Mouse (Mus musculus) monocyte, adult 5-6 weeks (primary cell): ENCODE measurements around the gene Smoc1. TPM values are rescaled to one million over a fixed set of nuclear protein-coding genes. Genes with fewer than 3 reads are reported as not detected.

ENCODE experiments used
- ATAC-seq: fragments of 153-309, 156-312 bp; replicated peaks from 2 replicates; pipeline ENCODE4 v1.8.0; 2017; ENCODE audit warnings: mild to moderate bottlenecking; ENCODE audit not compliant: low TSS enrichment, insufficient number of reproducible peaks, severe bottlenecking, poor library complexity, low FRiP score
- total RNA-seq: library from RNA; stranded (forward); fragments of 200-1000, 200-491, 200-594 nt; gene quantifications from 3 replicates; pipeline ENCODE4 v1.2.3, GENCODE M21; 2017

Gene Smoc1
- total RNA-seq, 1 experiment from 2014 or later: 0.19 TPM

DNA sequence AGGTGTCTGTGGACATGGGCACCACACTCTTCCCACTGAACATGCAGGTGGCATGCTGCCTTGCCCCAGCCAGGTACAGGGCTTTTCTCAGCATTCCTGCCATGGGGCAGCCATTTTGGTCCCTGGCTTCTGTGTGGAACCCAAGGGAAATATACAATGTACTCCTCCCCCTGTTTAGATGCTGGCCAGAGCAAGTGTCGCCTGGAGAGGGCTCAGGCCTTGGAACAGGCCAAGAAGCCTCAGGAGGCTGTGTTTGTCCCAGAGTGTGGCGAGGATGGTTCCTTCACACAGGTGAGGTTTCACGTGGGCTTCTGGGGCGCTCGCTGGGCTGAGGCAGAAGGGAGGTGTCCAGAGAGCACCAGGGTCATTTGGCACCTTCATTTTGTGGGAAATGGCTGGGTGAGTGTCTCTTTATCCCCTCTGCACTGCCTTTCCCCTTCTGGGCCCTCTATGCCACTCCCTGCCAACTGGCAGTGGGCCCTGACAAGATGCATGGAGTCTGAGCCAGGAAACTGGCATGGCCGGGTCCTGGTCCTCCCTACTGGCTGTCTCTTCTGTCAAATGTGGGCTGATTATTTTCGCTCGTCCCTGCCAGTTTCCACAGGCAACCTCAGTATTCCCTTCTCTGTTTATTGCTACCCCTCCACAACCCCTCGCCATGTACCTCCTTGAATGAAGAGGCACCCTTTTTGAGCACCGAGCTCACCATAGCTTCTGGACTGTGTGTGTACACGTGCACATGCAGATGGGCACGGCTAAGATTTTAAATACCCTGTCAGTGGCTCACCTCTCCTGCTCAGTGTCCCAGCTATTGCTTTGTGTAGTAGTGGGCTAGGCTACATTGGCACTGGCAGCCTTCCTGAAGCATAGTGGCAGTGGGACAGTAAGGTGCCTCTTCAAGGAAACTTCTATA, 79.4 kb downstream of the Smoc1 start:
- no peak for ATAC-seq

DNA sequence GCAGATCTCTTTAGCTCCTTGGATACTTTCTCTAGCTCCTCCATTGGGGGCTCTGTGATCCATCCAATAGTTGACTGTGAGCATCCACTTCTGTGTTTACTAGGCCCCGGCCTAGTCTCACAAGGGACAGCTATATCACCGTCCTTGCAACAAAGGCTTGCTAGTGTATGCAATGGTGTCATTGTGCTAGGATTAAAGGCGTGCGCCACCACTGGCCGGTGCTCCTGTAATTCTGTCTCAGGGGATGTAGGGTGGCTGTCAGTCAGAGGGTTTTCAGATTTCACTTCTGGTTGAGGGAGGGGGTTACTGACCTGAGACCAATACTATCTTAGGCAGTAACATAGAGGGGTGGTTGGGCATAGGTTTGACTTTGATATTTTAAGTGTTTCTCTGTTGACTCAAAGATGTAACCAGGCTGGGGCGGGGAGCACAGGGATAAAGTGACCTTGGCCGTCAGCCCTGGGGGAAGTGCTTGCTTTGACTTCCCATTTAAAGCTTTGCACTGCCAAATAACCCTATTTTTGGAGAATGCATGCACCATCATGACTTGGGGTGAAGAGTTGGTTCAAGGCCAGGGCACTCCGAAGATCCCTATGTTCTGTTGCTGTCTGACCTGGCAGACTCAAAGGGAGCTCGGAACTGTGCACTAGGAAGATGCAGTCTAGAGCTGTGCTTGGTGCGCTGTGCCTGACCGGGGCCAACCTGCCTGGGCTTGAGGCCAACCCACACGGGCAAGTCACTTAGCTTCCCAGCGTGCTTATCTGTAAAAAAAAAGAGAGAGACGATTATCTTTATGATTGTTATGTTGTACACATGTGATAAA, 80.9 kb downstream of the Smoc1 start:
- ATAC-seq: no peak

DNA sequence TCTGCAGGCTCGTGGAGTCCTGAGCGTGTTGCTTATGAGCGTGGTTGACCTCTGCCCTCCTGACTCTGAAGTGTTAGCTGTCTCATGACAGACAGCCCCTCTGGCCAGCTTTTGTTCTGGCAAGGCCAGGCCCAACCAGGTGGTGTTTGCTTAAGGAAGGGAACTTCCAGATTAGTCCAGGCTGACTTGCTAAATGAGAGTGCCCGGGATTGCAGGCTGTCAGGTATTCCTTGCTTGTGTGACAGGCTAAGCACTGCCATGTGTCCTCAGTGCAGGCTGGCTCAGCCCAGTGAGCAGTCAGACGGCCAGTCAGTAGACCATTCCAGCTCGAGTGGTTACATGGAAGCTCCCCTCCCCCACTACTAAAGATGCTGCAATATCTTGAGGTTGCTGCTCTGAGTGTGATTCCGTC, 82.0 kb downstream of the Smoc1 start:
- ATAC-seq: no peak

DNA sequence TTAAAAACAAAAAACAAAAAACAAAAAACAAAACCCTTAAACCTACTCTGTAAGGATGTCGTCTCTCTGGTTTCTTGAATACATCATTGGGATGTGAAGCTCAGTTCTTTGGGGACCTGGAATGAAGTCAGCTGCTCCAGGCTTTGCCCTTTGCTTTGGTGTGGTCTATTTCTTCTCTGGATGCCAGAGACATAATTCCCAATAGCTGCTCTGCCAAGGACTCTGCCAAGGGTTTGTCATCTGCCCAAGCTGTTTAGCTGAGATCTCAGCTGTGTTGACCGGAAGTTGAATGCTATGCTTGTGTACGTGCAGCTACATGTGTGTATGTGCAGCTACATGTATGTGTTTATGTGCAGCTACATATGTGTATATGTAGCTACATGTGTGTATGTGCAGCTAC, 83.4 kb downstream of the Smoc1 start:
- ATAC-seq: no peak

DNA sequence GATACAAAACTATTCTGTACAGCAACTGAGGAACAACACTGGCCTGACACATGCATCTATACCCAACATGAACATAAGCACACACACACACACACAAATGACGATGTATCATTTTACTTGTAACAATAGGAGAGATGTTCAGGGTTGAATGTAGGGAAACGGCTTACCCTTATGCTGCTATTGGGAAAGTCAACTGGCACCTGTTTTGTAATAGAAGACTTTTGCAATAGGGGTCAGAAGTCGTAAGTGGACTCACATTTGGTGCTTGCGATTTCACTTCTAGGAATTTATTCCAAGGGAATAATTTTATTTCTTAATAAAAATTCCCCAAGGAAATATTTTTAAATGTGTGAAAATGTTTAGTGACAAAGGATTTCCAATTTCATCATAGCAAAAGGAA, 85.7 kb downstream of the Smoc1 start:
- ATAC-seq: no peak

DNA sequence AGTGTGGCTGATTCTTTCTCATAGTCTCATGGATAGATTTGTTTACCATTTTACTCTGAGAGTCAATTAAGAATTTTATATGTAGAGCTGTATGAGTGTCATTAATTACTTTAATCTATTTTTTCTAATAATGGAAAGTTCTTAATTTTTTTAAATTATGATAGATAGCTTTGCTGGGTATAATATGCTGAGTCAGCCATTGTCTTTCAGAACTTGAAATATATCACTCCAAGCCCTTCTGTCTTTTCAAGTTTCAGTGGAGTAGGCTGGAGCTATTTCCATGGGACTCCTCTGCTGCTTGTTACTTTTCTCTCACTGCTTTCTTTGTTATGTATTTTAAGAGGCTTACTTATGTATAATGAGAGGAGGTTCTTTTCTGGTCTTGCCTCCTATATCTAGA, 93.7 kb downstream of the Smoc1 start:
- no peak for ATAC-seq

DNA sequence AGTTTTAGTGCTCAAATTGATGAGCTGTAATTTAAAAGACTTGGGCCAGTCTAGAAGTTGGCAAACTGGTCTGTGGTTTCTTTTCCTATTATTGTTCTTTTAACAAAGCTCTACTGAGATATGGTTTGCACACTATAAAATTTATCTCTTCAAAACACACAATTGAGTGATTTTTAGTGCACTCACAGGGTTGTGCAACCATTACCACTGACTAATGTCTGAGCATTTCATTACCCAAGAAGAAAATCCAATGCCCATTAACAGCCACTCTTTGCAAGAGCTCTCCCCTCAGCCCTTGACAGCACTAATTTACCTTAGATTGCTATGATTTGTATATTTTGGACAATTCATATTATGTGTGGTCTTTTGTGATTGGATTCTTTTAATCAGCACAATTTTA, 97.2 kb downstream of the Smoc1 start:
- no peak for ATAC-seq

DNA sequence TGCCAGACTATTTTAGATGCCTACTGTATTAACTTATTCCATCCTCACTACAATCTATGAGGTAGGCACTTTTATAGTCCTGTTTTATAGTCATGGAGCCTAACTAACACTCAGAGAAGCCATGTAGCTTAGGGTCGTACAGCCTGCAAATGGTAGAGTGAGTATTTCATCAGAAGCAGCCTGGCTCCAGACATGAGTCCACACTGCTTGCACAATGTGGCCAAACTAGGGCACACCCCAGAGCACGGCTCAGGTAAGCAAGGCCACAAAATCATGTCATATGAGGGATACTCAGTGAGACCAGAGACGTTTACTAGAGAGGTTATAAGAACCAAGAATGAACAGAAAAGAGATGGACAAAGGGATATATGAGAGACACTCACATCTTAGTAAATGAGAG, 100.2 kb downstream of the Smoc1 start:
- ATAC-seq: no peak

DNA sequence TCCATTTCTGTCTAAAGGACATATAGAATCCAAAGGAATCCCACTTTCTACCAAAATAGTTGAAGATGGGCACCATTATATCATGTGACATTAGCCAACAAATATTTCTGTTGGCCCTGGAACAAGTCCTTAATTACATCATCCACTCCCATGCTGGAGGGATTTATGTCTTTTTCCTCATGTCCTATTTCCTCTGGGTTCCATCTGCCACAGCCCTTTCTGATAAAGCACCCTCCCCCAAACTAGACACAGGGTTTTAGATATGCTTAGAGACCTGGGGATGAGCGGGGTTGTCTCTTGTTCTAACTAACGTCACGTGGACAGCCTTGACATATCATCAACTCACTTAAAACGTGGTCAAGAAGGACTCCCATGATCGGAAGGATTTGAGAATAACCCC, 102.1 kb downstream of the Smoc1 start:
- ATAC-seq: no peak

DNA sequence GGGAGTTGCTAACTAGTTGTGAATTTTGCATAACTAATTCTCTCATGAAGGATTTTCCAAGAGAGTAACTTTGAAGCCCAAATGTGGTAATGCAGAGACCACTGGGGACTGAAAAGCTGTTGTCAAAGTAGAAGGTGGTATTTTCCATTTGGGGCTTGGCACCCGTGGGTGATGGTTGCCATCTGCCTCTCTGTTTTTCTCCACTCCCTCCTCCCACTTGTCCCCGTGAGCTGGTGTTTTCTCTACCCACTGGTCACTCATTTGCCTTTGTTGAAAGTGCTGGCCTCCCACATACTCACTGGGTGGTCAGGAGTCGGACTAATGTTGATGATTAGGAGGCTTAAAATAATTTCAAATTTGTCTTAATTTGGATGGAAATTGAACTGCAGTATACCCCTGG, 104.1 kb downstream of the Smoc1 start:
- no peak for ATAC-seq

DNA sequence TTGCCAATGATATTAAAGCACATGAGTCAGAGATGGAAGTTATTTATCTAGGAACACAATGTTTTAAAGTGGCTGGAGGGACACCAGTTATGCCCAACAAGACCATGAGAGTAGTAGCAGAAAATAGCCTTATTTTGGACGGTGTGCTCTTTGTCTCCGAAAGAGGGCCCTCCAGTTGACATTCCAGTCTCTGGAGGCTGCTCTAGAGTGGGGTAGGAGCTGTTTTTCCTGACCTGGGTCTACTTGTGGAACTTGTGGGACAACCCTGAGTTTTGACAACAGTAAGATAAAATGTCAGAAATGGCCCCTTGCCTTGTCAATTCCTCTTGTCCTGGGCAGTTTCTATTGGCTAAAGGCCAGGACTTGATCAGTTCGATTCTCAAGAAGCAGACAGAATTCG, 104.5 kb downstream of the Smoc1 start:
- ATAC-seq: no peak

DNA sequence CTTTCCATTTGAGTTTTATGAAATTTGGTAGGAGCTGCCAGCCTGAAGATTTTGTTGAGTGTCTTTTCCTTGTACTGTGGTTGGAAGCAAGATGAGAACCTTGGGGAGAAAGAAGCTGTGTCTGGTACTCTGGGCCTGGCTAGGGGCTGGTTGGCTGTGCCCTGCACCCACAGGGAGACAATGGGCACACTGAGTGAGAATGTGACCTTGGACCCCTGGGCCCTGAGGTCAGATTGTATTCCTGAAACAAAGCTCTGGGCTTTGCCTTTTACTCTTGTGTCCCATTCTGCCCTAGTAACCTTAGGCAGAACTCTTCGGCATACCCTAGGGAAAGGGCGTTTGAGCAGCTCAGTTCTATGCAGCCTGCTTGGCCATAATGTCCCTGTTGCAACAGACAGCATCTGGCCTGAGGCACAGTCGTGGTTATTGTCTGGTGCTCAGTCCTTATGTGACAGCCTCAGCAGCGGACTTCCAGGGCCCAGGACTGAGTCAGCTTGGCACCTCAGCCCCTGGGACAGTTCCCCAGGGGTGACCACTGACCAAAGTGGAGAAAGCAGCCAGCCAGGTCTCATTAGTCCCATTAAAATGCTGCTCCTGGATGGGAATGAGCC, 106.6 kb downstream of the Smoc1 start:
- ATAC-seq: no peak

DNA sequence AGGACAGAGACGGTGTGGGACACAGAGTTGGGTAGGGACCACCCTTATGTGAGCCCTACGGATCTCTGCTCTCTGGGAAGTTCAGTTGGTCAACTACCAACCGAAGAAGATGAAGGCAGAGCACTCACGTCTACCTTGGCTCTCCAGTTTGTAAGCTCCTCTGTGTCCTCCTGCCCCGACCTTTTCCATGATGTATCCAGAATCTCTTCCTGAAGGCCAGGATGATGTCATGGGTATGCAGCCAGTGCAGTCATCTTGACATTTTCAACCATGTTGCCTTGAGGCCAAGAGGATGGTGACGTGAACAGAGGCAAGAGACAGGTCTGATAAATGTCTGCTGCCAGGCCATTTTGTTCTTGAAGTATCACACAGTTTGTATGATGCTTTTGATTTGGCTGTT, 111.6 kb downstream of the Smoc1 start:
- no peak for ATAC-seq

DNA sequence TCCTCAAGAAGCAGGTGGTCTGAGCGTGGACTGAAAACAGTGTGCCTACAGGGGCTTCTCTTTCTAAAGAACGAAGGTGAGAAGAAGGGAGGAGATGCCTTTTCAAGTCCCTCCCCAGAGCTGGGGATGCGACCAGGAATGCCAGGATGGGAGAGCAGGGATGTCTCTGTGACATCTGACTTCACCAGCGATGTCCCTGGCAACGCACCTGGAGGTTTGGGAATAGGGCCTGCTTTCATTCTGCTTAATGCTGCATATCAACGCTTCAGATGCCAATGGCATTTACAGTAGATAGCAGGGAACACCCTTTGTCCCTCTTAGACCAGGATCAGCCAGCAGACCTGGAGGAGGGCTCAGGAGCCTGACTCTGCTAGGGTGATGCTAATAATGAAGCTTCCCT, 112.9 kb downstream of the Smoc1 start:
- no peak for ATAC-seq

DNA sequence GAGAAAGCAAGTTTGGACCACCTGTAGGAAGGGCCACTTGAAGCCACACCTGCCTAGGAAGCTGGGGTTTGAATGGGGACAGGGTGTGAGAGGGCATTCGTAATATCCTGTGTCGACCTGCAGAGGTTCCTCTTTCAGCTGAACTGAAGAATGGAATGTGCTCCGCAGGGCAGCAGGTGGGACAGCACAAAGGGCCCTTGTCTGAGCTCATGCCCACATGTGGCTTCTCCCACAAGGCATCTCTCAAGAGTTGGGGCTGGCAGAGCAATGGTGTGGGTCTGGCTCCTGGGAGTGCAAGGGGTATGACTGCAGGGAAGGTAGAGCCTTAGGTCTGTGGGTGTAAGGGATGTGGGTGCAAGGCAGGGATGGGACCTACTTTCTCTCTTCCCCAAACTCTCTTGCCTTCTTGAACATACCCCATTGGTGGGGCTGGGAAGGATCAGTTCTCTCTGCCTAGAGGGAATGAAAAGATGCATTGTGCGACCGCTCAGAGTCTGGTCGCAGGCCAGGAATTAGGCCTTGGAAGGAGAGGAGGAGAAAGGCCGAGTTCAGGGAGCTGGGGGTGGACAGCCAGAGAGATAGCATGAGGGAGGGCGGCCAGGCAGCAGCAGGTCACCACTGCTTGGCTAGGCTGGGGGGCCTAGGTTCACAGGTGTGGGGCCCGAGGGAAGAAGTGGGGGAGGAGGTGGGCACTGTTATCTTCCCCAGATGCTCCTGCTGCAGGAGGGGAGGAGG, 114.2 kb downstream of the Smoc1 start:
- no peak for ATAC-seq

DNA sequence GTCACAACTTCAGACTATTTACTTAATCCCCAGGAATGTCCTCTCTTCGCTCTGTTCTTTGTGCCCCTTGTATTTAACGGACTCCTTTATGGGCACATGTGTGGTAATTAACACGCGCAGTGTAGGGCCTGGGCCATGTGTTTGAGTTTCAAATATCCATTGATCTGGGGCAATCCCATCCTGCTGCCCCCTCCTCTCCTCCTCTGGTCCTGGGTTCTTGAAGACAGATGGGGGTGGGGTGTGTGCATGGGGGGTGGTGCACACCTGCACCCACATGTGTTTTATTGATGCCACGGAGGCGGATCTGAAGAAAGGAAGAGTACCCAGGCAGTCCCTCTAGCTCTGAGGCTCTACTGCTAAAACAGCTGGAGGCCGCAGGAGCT, 114.7 kb downstream of the Smoc1 start:
- no peak for ATAC-seq

DNA sequence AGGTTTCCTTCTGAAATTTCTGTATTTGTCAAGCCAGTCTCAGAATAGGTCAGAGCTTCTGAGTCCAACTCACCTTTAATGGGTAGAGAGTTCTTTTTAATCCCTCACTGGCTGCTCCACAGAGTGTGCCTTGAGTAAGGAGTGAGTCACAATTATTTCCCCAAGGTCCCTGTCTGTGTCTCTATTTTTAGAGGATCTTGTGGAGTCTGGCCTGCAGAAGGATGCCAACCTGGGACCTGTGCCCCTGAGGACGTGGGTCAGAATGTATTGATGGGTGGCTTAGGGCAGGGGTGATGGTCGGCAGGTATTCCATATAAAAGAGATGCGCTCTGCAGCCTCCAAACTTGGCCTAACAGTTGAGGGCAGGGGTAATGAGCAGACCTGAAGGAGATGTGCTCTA, 115.6 kb downstream of the Smoc1 start:
- no peak for ATAC-seq

DNA sequence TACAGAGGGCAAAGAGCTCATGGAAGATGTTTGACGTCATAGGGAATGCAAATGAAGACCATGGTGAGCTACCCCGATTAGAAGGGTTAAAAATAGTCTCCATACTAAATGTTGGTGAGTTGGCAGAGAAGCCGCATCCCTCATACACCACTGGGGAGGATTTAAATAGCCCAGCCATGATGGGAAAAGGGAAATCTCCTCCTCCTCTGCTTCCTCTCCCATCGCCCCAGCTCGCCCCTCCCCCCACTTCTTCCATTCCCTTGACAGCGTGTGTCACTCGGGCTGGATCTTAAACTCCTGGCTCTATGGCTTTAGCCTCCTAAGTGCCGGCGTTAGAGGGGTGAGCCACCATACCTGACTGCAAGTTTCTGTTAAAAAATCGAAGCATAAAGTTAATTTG, 117.6 kb downstream of the Smoc1 start:
- ATAC-seq: no peak
